Mouse (Mus musculus) granulocyte monocyte progenitor cell, adult 5-6 weeks (primary cell): ENCODE results near the gene Fgf22. TPM values are rescaled to one million over a fixed set of nuclear protein-coding genes. Genes with fewer than 3 reads are reported as not detected.

ENCODE experiments used
- total RNA-seq, 2 experiments: library from RNA; stranded (forward) in 1 of 2; stranded (reverse) in 1 of 2; fragments of 200-712, 200-1000 nt in 1 of 2; fragments of >200 nt in 1 of 2; fragmentation: Nextera tagmentation in 1 of 2; gene quantifications; 2 replicates each; pipeline ENCODE4 v1.2.3; 2014 to 2017

Fgf22 gene
- total RNA-seq, 2 experiments from 2014 or later = not detected

Other genes starting within 250 kb of the Fgf22 start
Only the 30 nearest of the 33 such genes appear.
- 13.9 and 14.8 TPM in 2 replicates for gene Plpp2, start 221.3 kb upstream of the Fgf22 start, total RNA-seq (2014; fragmentation: Nextera tagmentation)
- 5.3 and 7.9 TPM in 2 replicates for gene Plpp2, start 221.3 kb upstream of the Fgf22 start, total RNA-seq (2017)
- gene Mier2, start 199.9 kb upstream of the Fgf22 start, total RNA-seq (2014; fragmentation: Nextera tagmentation) = 24.4 and 24.8 TPM in 2 replicates
- 10.8 and 16.8 TPM in 2 replicates for gene Mier2, start 199.9 kb upstream of the Fgf22 start, total RNA-seq (2017)
- not detected in 2 replicates for gene Theg, start 167.7 kb upstream of the Fgf22 start, total RNA-seq (2014; fragmentation: Nextera tagmentation)
- gene Theg, start 167.7 kb upstream of the Fgf22 start, total RNA-seq (2017) = not detected in 2 replicates
- gene C2cd4c, start 141.1 kb upstream of the Fgf22 start, total RNA-seq (2014; fragmentation: Nextera tagmentation) = not detected in 2 replicates
- gene C2cd4c, start 141.1 kb upstream of the Fgf22 start, total RNA-seq (2017) = not detected in 2 replicates
- not detected in 2 replicates for gene Shc2, start 117.2 kb upstream of the Fgf22 start, total RNA-seq (2014; fragmentation: Nextera tagmentation)
- not detected in 2 replicates for gene Shc2, start 117.2 kb upstream of the Fgf22 start, total RNA-seq (2017)
- not detected in 2 replicates for gene Odf3l2, start 109.3 kb upstream of the Fgf22 start, total RNA-seq (2014; fragmentation: Nextera tagmentation)
- gene Odf3l2, start 109.3 kb upstream of the Fgf22 start, total RNA-seq (2017) = not detected in 2 replicates
- not detected in 2 replicates for gene Madcam1, start 90.5 kb upstream of the Fgf22 start, total RNA-seq (2014; fragmentation: Nextera tagmentation)
- gene Madcam1, start 90.5 kb upstream of the Fgf22 start, total RNA-seq (2017) = not detected in 2 replicates
- 7.4 and 9.7 TPM in 2 replicates for gene Tpgs1, start 85.7 kb upstream of the Fgf22 start, total RNA-seq (2014; fragmentation: Nextera tagmentation)
- 8.1 and 14.6 TPM in 2 replicates for gene Tpgs1, start 85.7 kb upstream of the Fgf22 start, total RNA-seq (2017)
- gene Cdc34, start 72.9 kb upstream of the Fgf22 start, total RNA-seq (2014; fragmentation: Nextera tagmentation) = 110 and 115 TPM in 2 replicates
- gene Cdc34, start 72.9 kb upstream of the Fgf22 start, total RNA-seq (2017) = 98.7 and 142 TPM in 2 replicates
- gene Gzmm, start 66.1 kb upstream of the Fgf22 start, total RNA-seq (2014; fragmentation: Nextera tagmentation) = 2.2 TPM in 1 of 2 replicates, not detected in the other
- gene Gzmm, start 66.1 kb upstream of the Fgf22 start, total RNA-seq (2017) = 0.34 TPM in 1 of 2 replicates, not detected in the other
- gene Bsg, start 50.6 kb upstream of the Fgf22 start, total RNA-seq (2014; fragmentation: Nextera tagmentation) = 253 and 319 TPM in 2 replicates
- 278 and 345 TPM in 2 replicates for gene Bsg, start 50.6 kb upstream of the Fgf22 start, total RNA-seq (2017)
- 0.28 TPM in 1 of 2 replicates, not detected in the other for gene Hcn2, start 38.4 kb upstream of the Fgf22 start, total RNA-seq (2014; fragmentation: Nextera tagmentation)
- 0.39 TPM in 1 of 2 replicates, not detected in the other for gene Hcn2, start 38.4 kb upstream of the Fgf22 start, total RNA-seq (2017)
- 28.6 and 56.2 TPM in 2 replicates for gene Polrmt, start 8.5 kb upstream of the Fgf22 start, total RNA-seq (2014; fragmentation: Nextera tagmentation)
- 12.7 and 14.0 TPM in 2 replicates for gene Polrmt, start 8.5 kb upstream of the Fgf22 start, total RNA-seq (2017)
- gene Rnf126, start 11.9 kb downstream of the Fgf22 start, total RNA-seq (2014; fragmentation: Nextera tagmentation) = 32.1 and 64.5 TPM in 2 replicates
- 17.3 and 28.2 TPM in 2 replicates for gene Rnf126, start 11.9 kb downstream of the Fgf22 start, total RNA-seq (2017)
- 4.6 TPM in 1 of 2 replicates, not detected in the other for gene Fstl3, start 22.2 kb downstream of the Fgf22 start, total RNA-seq (2014; fragmentation: Nextera tagmentation)
- 0.62 and 1.4 TPM in 2 replicates for gene Fstl3, start 22.2 kb downstream of the Fgf22 start, total RNA-seq (2017)
- gene Prss57, start 35.9 kb downstream of the Fgf22 start, total RNA-seq (2014; fragmentation: Nextera tagmentation) = 172 and 215 TPM in 2 replicates
- gene Prss57, start 35.9 kb downstream of the Fgf22 start, total RNA-seq (2017) = 77.4 and 86.7 TPM in 2 replicates
- 80.1 and 110 TPM in 2 replicates for gene Palm, start 38.5 kb downstream of the Fgf22 start, total RNA-seq (2014; fragmentation: Nextera tagmentation)
- 35.6 and 48.6 TPM in 2 replicates for gene Palm, start 38.5 kb downstream of the Fgf22 start, total RNA-seq (2017)
- gene Misp, start 65.9 kb downstream of the Fgf22 start, total RNA-seq (2014; fragmentation: Nextera tagmentation) = 0.34 TPM in 1 of 2 replicates, not detected in the other
- gene Misp, start 65.9 kb downstream of the Fgf22 start, total RNA-seq (2017) = 0.82 TPM in 1 of 2 replicates, not detected in the other
- 497 and 526 TPM in 2 replicates for gene Ptbp1, start 99.4 kb downstream of the Fgf22 start, total RNA-seq (2014; fragmentation: Nextera tagmentation)
- 211 and 216 TPM in 2 replicates for gene Ptbp1, start 99.4 kb downstream of the Fgf22 start, total RNA-seq (2017)
- 2,258 and 3,780 TPM in 2 replicates for gene Prtn3, start 119.4 kb downstream of the Fgf22 start, total RNA-seq (2014; fragmentation: Nextera tagmentation)
- gene Prtn3, start 119.4 kb downstream of the Fgf22 start, total RNA-seq (2017) = 1,097 and 1,536 TPM in 2 replicates
- gene Plppr3, start 119.6 kb downstream of the Fgf22 start, total RNA-seq (2014; fragmentation: Nextera tagmentation) = 72.1 and 111 TPM in 2 replicates
- 91.6 and 112 TPM in 2 replicates for gene Plppr3, start 119.6 kb downstream of the Fgf22 start, total RNA-seq (2017)
- gene Elane, start 131.2 kb downstream of the Fgf22 start, total RNA-seq (2014; fragmentation: Nextera tagmentation) = 5,751 and 6,009 TPM in 2 replicates
- 2,814 and 3,772 TPM in 2 replicates for gene Elane, start 131.2 kb downstream of the Fgf22 start, total RNA-seq (2017)
- 1.6 and 4.5 TPM in 2 replicates for gene Cfd, start 135.8 kb downstream of the Fgf22 start, total RNA-seq (2014; fragmentation: Nextera tagmentation)
- not detected in 2 replicates for gene Cfd, start 135.8 kb downstream of the Fgf22 start, total RNA-seq (2017)
- gene Med16, start 153.8 kb downstream of the Fgf22 start, total RNA-seq (2014; fragmentation: Nextera tagmentation) = 14.1 and 20.3 TPM in 2 replicates
- 17.0 and 18.7 TPM in 2 replicates for gene Med16, start 153.8 kb downstream of the Fgf22 start, total RNA-seq (2017)
- not detected in 2 replicates for gene Gm26602, start 155.8 kb downstream of the Fgf22 start, total RNA-seq (2014; fragmentation: Nextera tagmentation)
- gene Gm26602, start 155.8 kb downstream of the Fgf22 start, total RNA-seq (2017) = 0.98 TPM in 1 of 2 replicates, not detected in the other
- not detected in 2 replicates for gene Kiss1r, start 161.9 kb downstream of the Fgf22 start, total RNA-seq (2014; fragmentation: Nextera tagmentation)
- 0.26 TPM in 1 of 2 replicates, not detected in the other for gene Kiss1r, start 161.9 kb downstream of the Fgf22 start, total RNA-seq (2017)
- 62.9 and 64.6 TPM in 2 replicates for gene R3hdm4, start 166.1 kb downstream of the Fgf22 start, total RNA-seq (2014; fragmentation: Nextera tagmentation)
- 39.1 and 40.4 TPM in 2 replicates for gene R3hdm4, start 166.1 kb downstream of the Fgf22 start, total RNA-seq (2017)
- gene Arid3a, start 172.0 kb downstream of the Fgf22 start, total RNA-seq (2014; fragmentation: Nextera tagmentation) = 21.2 and 22.5 TPM in 2 replicates
- 32.4 and 36.7 TPM in 2 replicates for gene Arid3a, start 172.0 kb downstream of the Fgf22 start, total RNA-seq (2017)
- gene Wdr18, start 205.1 kb downstream of the Fgf22 start, total RNA-seq (2014; fragmentation: Nextera tagmentation) = 48.4 and 49.8 TPM in 2 replicates
- 24.6 and 28.2 TPM in 2 replicates for gene Wdr18, start 205.1 kb downstream of the Fgf22 start, total RNA-seq (2017)
- not detected in 2 replicates for gene Grin3b, start 215.6 kb downstream of the Fgf22 start, total RNA-seq (2014; fragmentation: Nextera tagmentation)
- gene Grin3b, start 215.6 kb downstream of the Fgf22 start, total RNA-seq (2017) = not detected in 2 replicates